Mouse (Mus musculus): ENCODE measurements at regions not wholly inside any gene's neighbourhood (a gene's known extent, or its start where the extent isn't known, plus 50 kb on each side); places are given as distances from the start of the nearest gene placed in this dataset.

DNA sequence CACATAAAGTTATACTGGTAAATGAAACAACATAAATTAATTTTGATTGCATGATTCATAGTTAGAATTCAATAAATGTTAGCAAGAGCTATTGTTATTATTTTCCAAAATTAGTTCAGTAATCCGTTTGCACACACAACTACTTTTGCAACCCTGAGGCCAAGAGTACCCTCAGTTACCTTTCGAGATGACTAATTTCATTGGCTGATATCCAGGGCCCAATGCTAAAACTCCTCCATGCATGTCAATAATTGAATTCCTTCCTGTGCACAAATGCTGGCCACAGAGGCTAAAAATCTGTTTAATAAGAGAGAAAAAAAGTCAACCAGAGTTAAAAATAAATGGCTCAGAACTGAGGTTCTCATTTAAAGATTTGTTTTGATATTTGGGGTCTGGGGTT is 685.2 kb downstream of the Epha4 start:
- intact Hi-C loops (cut with DNase I), result no loop called here

GRCm38 (mm10) chr1:76832311-76832710 is 682.6 kb downstream of the Epha4 start:
- intact Hi-C loops (cut with DNase I), result no loop called here
- DNase-seq, result no peak

More for the DNA sequence above, 685.2 kb downstream of the Epha4 start:
- no peak for DNase-seq

- intact Hi-C loops (cut with DNase I), result no loop called here
- no peak for DNase-seq
Observed at GRCm38 (mm10) chr1:76835028-76835683, 679.7 kb downstream of the Epha4 start.

GRCm38 (mm10) chr1:76849346-76849745 is 665.5 kb downstream of the Epha4 start:
- intact Hi-C loops (cut with DNase I), result no loop called here
- DNase-seq, result no peak

- intact Hi-C loops (cut with DNase I), result no loop called here
- DNase-seq, result no peak
Observed at GRCm38 (mm10) chr1:76866304-76866968, 648.5 kb downstream of the Epha4 start.

DNA sequence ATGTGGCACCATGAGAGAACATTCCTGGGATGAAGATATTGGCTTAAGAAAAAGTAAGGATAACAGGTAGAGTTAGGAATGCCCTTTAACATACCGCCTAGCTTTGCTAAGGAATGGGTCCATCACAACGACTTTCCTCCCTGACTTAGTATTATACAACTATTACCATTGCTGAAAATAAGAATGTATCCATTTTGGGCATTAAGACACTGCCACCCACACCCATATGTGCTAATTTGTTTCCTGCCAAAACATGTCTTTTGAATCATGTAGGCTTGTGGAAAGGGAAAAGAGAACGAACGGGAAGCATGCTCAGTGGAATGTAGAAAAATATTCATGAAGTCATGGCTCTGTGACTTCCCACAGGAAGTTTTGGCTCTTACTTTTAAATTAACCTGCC is 641.7 kb downstream of the Epha4 start:
- intact Hi-C loops (cut with DNase I), result no loop called here
- DNase-seq, result no peak

DNA sequence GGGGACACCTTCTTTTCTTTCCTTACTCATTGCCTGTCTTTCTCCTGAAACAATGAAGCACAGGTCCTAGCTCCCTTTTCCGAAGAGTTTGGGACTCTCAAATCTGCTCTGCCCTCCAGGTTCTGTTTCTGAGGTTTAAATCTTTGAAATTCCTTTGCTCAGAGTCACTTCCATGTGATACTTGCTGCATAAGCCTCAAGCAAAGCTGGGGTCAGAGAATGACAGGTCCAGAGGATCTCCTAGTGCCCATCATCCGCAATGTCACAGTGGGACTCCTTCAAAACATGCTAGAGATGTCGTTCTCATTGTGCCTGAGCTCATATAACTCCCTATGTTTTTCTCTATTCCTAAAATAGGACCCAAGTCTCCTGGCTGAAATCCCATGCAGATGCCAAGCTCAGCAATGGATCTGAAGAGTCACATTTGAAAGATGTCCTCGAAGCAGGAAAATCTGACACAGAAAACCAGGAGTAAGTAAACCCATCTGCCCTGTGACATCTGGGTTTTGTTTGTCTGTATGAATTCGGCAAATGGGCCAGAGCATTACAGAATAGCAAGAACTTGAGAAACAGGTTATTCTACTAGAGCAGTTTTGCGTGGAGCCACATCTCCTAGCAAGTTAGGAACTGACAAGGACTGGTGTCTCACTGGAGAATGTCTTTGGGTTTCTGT is 634.6 kb downstream of the Epha4 start:
- no peak for DNase-seq
- intact Hi-C loops (cut with DNase I), result no loop called here

DNA sequence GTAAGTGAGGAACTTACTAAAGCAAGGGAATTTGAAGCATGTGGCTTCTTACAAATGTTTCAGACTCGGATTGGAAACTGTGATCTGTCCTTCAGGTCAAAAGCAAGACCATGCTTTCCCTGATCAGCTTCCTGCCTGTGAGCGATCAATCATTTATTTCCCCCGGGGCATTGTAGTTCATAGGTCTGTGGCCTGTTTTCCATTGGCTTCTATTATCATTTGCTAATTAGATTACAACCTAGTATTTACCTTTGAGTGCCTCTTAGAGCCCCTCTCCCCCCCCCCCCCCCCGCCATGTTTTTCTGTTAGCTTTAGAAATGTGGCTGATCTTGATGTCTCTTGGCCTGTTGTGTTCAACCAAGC is 634.1 kb downstream of the Epha4 start:
- intact Hi-C loops (cut with DNase I), result no loop called here
- DNase-seq, result no peak

DNA sequence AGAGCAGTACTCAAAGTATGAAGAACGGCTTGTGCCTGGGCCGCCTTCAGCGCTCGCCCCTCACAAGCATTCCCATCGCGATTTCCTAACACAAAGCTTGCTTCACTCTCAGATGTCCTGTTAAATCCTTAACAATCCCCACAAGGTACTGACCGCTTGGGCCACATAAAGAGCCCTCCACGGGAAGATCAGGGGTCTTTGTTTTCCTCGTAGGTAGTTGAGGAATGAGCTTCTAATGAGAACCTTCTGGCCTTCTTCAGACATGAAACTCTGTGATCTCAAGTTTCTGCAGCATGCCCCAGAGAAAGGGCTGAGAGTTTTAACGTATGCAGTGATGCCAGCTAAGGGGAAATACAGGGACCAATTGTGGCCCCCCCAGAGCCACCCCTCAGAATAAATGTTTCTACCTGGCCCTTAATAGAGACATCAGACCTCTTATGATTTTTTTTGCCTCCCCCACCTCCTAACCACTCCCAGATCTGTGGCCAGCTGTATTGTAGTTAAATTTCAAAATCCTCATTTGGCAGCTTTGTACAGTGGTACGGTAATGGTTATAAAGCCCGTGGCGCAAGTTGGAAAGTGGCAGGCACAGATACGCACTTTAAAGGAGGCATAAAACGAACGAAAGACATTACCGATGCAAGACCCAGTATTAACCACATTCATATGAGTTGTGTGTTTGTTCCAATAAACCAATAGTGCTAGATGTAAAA is 618.6 kb downstream of the Epha4 start:
- DNase-seq, result no peak
- intact Hi-C loops (cut with DNase I), result no loop called here

- DNase-seq, result no peak
- intact Hi-C loops (cut with DNase I), result no loop called here
Observed at GRCm38 (mm10) chr1:76897431-76897830, 617.5 kb downstream of the Epha4 start.

GRCm38 (mm10) chr1:76911472-76911871 is 603.4 kb downstream of the Epha4 start:
- intact Hi-C loops (cut with DNase I), result no loop called here
- no peak for DNase-seq

- intact Hi-C loops (cut with DNase I), result no loop called here
- DNase-seq, result no peak
Observed at GRCm38 (mm10) chr1:76919541-76919940, 595.3 kb downstream of the Epha4 start.

- intact Hi-C loops (cut with DNase I), result no loop called here
- DNase-seq, result no peak
Observed at GRCm38 (mm10) chr1:76920634-76921033, 594.3 kb downstream of the Epha4 start.

DNA sequence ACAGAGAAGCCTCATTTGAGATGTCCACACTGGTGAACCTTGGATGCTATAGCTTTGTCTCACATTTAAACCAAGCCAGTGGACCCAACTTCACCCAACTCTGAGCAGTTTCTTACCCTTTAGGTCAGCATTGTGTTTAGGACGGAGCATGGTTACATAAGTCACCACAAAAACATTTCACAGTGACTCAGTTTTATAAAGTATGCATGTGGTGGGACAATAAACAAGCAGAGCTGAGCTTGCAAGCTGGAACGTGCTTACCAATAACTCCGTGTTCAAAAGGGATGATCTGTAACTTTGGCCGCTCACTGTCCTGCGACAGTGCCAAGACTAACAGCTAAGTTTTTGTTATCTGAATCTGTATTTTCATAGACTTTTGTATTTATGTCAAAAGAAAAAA is 587.8 kb downstream of the Epha4 start:
- no peak for DNase-seq
- intact Hi-C loops (cut with DNase I), result no loop called here

GRCm38 (mm10) chr1:76928035-76928434 is 586.9 kb downstream of the Epha4 start:
- intact Hi-C loops (cut with DNase I), result no loop called here
- no peak for DNase-seq

GRCm38 (mm10) chr1:76933460-76933859 is 581.4 kb downstream of the Epha4 start:
- no peak for DNase-seq
- intact Hi-C loops (cut with DNase I), result no loop called here

- intact Hi-C loops (cut with DNase I), result no loop called here
- peak; percentile 19 for DNase-seq
Observed at GRCm38 (mm10) chr1:76942730-76943129, 572.2 kb downstream of the Epha4 start.

DNA sequence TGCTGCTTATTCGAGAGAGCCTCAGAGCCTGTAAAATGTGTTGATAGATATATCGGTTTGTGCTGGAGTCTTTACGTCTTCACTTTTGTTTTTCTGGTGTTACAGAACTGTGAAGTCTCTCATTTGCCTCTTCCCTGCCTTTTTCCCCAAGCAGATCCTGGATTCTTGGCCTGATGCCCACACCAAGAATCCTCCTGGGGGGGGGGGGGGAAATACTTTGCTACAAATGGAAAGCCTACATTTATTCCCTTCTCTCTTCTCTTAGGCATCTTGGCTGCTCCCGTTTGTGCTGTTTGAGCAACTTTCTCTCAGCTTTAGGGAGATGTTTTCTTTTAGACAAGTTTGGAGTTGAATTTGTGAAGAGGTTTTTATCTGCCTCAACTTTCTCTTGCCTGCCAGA is 570.8 kb downstream of the Epha4 start:
- intact Hi-C loops (cut with DNase I), result no loop called here

GRCm38 (mm10) chr1:76955031-76955430 is 559.9 kb downstream of the Epha4 start:
- no peak for DNase-seq
- intact Hi-C loops (cut with DNase I), result no loop called here

More for the DNA sequence above, 570.8 kb downstream of the Epha4 start:
- no peak for DNase-seq

DNA sequence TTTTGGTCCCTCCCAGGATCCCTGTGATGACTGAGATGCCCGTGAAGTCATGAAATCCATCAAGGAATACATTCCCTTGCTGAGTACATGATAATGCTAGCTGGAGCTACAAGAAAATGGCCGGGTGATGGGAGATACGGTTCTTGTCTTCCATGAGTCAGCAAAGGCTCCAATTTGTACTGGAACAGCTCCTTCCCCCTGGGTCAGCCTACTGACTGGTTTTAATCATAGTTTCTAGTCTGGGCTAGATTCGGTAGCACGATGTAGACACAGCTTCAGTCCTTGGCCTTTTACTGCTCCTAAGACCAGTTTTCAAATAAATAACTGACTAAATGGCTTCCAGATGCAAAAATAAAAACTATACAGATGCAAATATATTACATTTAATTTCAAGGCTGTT is 557.5 kb downstream of the Epha4 start:
- intact Hi-C loops (cut with DNase I), result no loop called here
- DNase-seq, result no peak

- intact Hi-C loops (cut with DNase I), result no loop called here
- no peak for DNase-seq
Observed at GRCm38 (mm10) chr1:76958706-76959105, 556.2 kb downstream of the Epha4 start.

DNA sequence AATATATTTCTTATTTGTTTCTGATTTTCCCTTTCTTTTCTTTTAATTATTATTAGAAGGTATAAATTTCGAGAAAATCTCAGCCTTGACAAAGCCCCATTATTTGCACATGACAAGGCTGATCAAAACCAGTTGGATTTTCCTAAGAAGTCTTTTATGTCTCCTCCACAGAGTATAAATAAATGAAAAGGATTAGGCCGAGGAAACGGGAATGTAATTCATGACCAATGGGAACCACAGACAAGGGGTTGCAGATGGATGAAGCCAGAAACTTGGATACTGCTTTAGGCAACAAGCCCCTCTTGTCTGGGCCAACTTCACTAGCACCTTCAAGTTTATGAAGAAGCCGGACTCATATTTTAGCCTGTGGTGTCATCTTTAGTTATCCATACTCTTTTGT is 542.4 kb downstream of the Epha4 start:
- intact Hi-C loops (cut with DNase I), result no loop called here
- DNase-seq, result no peak
